Mouse (Mus musculus) erythroblast, embryonic 14.5 days (primary cell): ENCODE measurements around the gene Cemip. TPM values are rescaled to one million over a fixed set of nuclear protein-coding genes. Genes with fewer than 3 reads are reported as not detected.

Source experiments
- H3K27me3 ChIP-seq: 2 replicates; pipeline ENCODE4 v1.6.1; 2012; ENCODE audit warnings: inconsistent platforms; ENCODE audit not compliant: control insufficient read depth
- H3K36me3 ChIP-seq: 2 replicates; pipeline ENCODE4 v1.6.1; 2012; ENCODE audit warnings: mild to moderate bottlenecking, inconsistent platforms; ENCODE audit not compliant: control insufficient read depth
- H3K4me1 ChIP-seq: 2 replicates; pipeline ENCODE4 v1.6.1; 2012; ENCODE audit warnings: inconsistent platforms; ENCODE audit not compliant: control insufficient read depth
- H3K4me3 ChIP-seq: replicated peaks from 2 replicates; pipeline ENCODE3; 2012; ENCODE audit warnings: moderate library complexity, mild to moderate bottlenecking, inconsistent platforms
- H3K9me3 ChIP-seq: 2 replicates; pipeline ENCODE4 v1.6.1; 2012; ENCODE audit warnings: low read length, inconsistent platforms, mixed read lengths; ENCODE audit not compliant: control insufficient read depth
- GATA1 ChIP-seq: IDR thresholded peaks from 2 replicates; pipeline ENCODE4 v1.6.1; 2012; ENCODE audit warnings: low read length, inconsistent platforms, mixed read lengths
- TAL1 ChIP-seq: IDR thresholded peaks from 3 replicates; pipeline ENCODE4 v1.6.1; 2012; ENCODE audit warnings: low read length, inconsistent platforms, mixed read lengths
- polyA plus RNA-seq: library from polyadenylated mRNA; stranded (reverse); fragments of >175 nt; gene quantifications from 2 replicates; pipeline ENCODE4 v1.2.3, GENCODE M21; 2012

Cemip gene
- polyA plus RNA-seq, 1 experiment = 0.01 TPM

- Histone ChIP-seq H3K27me3 (no peaks in the 10 kb centered on the region), H3K4me3 (no peak overlapping the region), H3K36me3 (no peaks in the 10 kb centered on the region), H3K4me1 (no peaks in the 10 kb centered on the region), H3K9me3 (no peaks in the 10 kb centered on the region)
- TF ChIP-seq GATA1 = no peak
- TF ChIP-seq TAL1 = no peak
Observed at GRCm38 (mm10) chr7:84077257-84078013, 8.9 kb downstream of the Cemip start.

- Histone ChIP-seq H3K9me3 (no peaks in the 10 kb centered on the region), H3K27me3 (no peaks in the 10 kb centered on the region), H3K36me3 (no peaks in the 10 kb centered on the region), H3K4me3 (no peak overlapping the region), H3K4me1 (no peaks in the 10 kb centered on the region)
- TF ChIP-seq GATA1 (no peak), TAL1 (no peak)
Observed at GRCm38 (mm10) chr7:84074266-84074665, 12.0 kb downstream of the Cemip start.

- Histone ChIP-seq H3K9me3 (no peaks in the 10 kb centered on the region), H3K4me3 (no peak overlapping the region), H3K36me3 (no peaks in the 10 kb centered on the region), H3K27me3 (no peaks in the 10 kb centered on the region), H3K4me1 (no peaks in the 10 kb centered on the region)
- TF ChIP-seq TAL1 (no peak), GATA1 (no peak)
Observed at GRCm38 (mm10) chr7:84073856-84074255, 12.4 kb downstream of the Cemip start.

GRCm38 (mm10) chr7:84068931-84069330, 17.4 kb downstream of the Cemip start:
- TF ChIP-seq TAL1 (no peak), GATA1 (no peak)
- Histone ChIP-seq H3K9me3 (no peaks in the 10 kb centered on the region), H3K27me3 (no peaks in the 10 kb centered on the region), H3K4me3 (no peak overlapping the region), H3K4me1 (no peaks in the 10 kb centered on the region), H3K36me3 (no peaks in the 10 kb centered on the region)

- H3K9me3 ChIP-seq = no peaks in the 10 kb centered on the region
- no peaks in the 10 kb centered on the region for H3K36me3 ChIP-seq
- TF ChIP-seq TAL1 = no peak
- no peak for TF ChIP-seq GATA1
- no peak overlapping the region for H3K4me3 ChIP-seq
- no peaks in the 10 kb centered on the region for H3K27me3 ChIP-seq
- no peaks in the 10 kb centered on the region for H3K4me1 ChIP-seq
Observed at GRCm38 (mm10) chr7:84059799-84060198, 26.5 kb downstream of the Cemip start.

- Histone ChIP-seq H3K4me1 (no peaks in the 10 kb centered on the region), H3K4me3 (no peak overlapping the region), H3K27me3 (no peaks in the 10 kb centered on the region), H3K36me3 (no peaks in the 10 kb centered on the region), H3K9me3 (no peaks in the 10 kb centered on the region)
- TF ChIP-seq TAL1 (no peak), GATA1 (no peak)
Observed at GRCm38 (mm10) chr7:84055961-84056629, 30.2 kb downstream of the Cemip start.

GRCm38 (mm10) chr7:84053856-84054255, 32.4 kb downstream of the Cemip start:
- no peak overlapping the region for H3K4me3 ChIP-seq
- no peaks in the 10 kb centered on the region for H3K9me3 ChIP-seq

GRCm38 (mm10) chr7:84051423-84051822, 34.9 kb downstream of the Cemip start:
- no peaks in the 10 kb centered on the region for H3K27me3 ChIP-seq
- no peaks in the 10 kb centered on the region for H3K4me1 ChIP-seq
- no peaks in the 10 kb centered on the region for H3K9me3 ChIP-seq
- H3K36me3 ChIP-seq = no peaks in the 10 kb centered on the region
- TF ChIP-seq GATA1 = no peak
- no peak for TF ChIP-seq TAL1
- H3K4me3 ChIP-seq = no peak overlapping the region

More at GRCm38 (mm10) chr7:84053856-84054255, 32.4 kb downstream of the Cemip start:
- no peaks in the 10 kb centered on the region for H3K27me3 ChIP-seq
- no peaks in the 10 kb centered on the region for H3K4me1 ChIP-seq
- H3K36me3 ChIP-seq = no peaks in the 10 kb centered on the region
- TF ChIP-seq GATA1 (no peak), TAL1 (no peak)

- Histone ChIP-seq H3K4me1 (no peaks in the 10 kb centered on the region), H3K36me3 (no peaks in the 10 kb centered on the region), H3K9me3 (no peaks in the 10 kb centered on the region), H3K27me3 (no peaks in the 10 kb centered on the region), H3K4me3 (no peak overlapping the region)
- TF ChIP-seq GATA1 (no peak), TAL1 (no peak)
Observed at GRCm38 (mm10) chr7:84045546-84045945, 40.8 kb downstream of the Cemip start.
